Mouse (Mus musculus): ENCODE measurements around the gene Rcsd1.

DNA sequence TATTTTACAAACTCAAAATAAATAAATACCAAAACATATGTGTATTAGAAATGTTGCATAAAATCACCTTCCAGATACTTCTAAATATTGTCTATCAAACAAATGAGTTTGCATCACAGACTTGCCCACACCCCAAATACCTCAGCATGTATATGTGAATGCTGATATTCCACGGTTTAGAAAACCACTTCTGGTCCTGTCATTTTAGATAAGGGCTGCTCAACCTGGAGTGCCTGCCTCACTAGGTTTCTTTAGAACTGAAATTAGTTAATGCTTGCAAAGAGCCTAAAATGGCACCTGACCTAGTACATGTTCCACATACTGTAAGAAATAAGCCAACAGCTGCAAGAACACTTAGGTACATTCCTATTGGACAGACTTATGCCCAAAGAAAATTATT is 81.0 kb downstream of the Rcsd1 start:
- TF ChIP-seq CTCF (IDR thresholded peaks at IDR 0.05; ENCODE audit: low read depth) (no peak), EP300 (IDR thresholded peaks at IDR 0.05; ENCODE audit: low read depth) (no peak)
